Mouse (Mus musculus): ENCODE results near the gene Gps2. TPM values are rescaled to one million over a fixed set of nuclear protein-coding genes. Genes with fewer than 3 reads are reported as not detected.

The Gps2 gene
- polyA plus RNA-seq, 1 experiment from 2014 or later = 42.3 TPM

DNA sequence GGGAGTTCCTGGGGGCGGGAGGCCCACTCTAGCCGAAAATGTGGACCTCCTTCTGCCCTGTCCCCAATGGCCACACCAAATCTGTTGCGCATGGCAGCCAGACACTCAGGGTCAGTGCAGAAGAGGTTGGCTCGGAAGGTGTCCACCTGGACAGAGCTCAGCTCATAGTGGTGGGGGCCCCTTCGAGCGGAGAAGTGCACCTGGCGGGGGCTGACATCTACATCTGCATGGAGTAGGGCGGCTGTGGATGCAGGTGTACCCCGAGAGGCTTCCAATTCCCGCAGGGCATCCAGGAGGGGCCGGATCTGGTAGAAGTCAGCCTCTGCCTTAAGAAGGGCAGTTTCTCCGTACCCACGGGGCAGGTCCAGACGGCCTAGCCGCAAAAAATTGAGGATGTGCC is 34.0 kb upstream of the Gps2 start:
- no peak overlapping the region for H3K27ac ChIP-seq (ENCODE audit: low read depth, low read length)
- TF ChIP-seq CTCF (IDR thresholded peaks at IDR 0.05; ENCODE audit: low read depth) = no peak
- peaks cover 5% of the 10 kb centered on the region; the same call in 1 of the 2 replicates for H3K4me1 ChIP-seq (replicated peaks; ENCODE audit: control insufficient read depth, insufficient read depth, low read length)
- peak overlapping the region; percentile 51 for H3K9ac ChIP-seq (ENCODE audit: low read depth, low read length)
- no peaks in the 10 kb centered on the region for H3K9me3 ChIP-seq (ENCODE audit: control insufficient read depth)
- H3K4me3 ChIP-seq (ENCODE audit: low read depth, low read length) = peak overlapping the region; percentile 62
- H3K4me2 ChIP-seq (replicated peaks; ENCODE audit: low read depth) = peak overlapping the region; percentile 87
- 46% methylated on average over 15 of the region's 15 CpGs for WGBS
- no peaks in the 10 kb centered on the region for H3K27me3 ChIP-seq (replicated peaks; ENCODE audit: control insufficient read depth, insufficient read depth, low read length)
- no peak for ATAC-seq
- H3K36me3 ChIP-seq (ENCODE audit: control insufficient read depth, insufficient read depth) = no peaks in the 10 kb centered on the region

DNA sequence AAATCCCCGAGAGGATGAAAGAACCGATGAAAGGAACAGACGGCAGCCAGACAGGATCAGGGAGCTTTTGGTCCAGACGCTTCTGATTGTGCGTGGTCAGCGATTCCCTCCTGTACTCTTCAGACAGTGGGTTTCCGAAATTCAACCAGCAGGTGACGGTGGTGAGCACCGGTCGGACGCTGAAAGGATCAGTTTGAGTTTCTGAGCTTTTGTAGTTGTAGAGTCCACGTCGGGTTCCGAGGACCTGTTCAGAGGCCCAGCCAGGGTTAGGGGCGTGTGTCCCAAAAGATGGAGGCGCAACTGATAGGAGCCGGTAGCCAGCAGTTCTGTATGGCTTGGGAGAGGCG is 33.2 kb upstream of the Gps2 start:
- under 1% methylated on average over 18 of the region's 18 CpGs for WGBS
- Histone ChIP-seq H3K36me3 (ENCODE audit: control insufficient read depth, insufficient read depth) (no peaks in the 10 kb centered on the region), H3K9me3 (ENCODE audit: control insufficient read depth) (no peaks in the 10 kb centered on the region), H3K4me3 (ENCODE audit: low read depth, low read length) (peak overlapping the region; percentile 62), H3K4me2 (replicated peaks; ENCODE audit: low read depth) (peak overlapping the region; percentile 87), H3K27me3 (replicated peaks; ENCODE audit: control insufficient read depth, insufficient read depth, low read length) (no peaks in the 10 kb centered on the region), H3K27ac (ENCODE audit: low read depth, low read length) (peak overlapping the region; percentile 76), H3K9ac (ENCODE audit: low read depth, low read length) (peak overlapping the region; percentile 51), H3K4me1 (replicated peaks; ENCODE audit: control insufficient read depth, insufficient read depth, low read length) (peaks cover 5% of the 10 kb centered on the region; the same call in 1 of the 2 replicates)
- peak; percentile 54 for ATAC-seq
- peak; percentile 89 for TF ChIP-seq CTCF (IDR thresholded peaks at IDR 0.05; ENCODE audit: low read depth)

DNA sequence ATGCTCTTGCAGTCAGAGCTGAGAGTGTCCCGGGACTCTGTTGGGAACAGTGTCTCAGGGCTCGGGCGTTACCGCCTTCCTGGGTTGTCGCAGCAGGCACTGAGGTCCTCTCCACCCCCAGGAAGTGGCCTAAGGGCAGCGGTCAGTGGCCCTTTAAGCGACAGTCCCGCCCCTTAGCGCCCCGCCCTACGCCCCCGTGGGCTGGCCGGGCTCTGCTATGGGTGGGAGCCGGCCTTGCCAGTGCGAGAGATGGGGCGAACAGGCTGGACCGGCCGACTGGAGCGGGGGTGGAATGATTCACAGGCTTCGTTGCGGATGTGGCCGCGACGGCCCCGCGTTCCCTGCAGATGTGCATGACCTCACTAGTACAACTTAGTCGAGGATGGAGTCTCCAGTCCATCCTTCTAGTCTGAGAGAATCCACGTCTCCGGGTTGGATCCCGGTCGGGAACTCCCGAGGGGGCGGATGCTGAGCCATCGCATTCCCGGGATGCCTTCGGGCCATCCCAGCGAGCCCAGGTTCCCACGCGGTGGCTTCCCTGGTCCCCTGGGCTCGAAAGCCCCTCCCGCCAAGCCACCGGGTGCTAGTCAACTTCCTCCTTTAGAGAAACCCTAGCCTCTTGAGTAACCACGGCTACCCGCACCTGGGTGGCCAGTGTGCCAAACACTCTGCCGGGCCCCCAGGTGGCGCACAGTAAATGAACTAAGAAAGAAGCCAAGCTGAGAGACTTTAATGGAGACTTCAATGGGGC is 32.7 kb upstream of the Gps2 start, which contains the start of gene Kctd11:
Gene Kctd11, minus strand, starts transcription at position 554 of the 751 bp plus-strand sequence.
- Histone ChIP-seq H3K36me3 (ENCODE audit: control insufficient read depth, insufficient read depth) (no peaks in the 10 kb centered on the region), H3K4me1 (replicated peaks; ENCODE audit: control insufficient read depth, insufficient read depth, low read length) (peaks cover 5% of the 10 kb centered on the region; the same call in 1 of the 2 replicates), H3K4me2 (replicated peaks; ENCODE audit: low read depth) (peak within 1 kb of the TSS; percentile 87), H3K9ac (ENCODE audit: low read depth, low read length) (peak within 1 kb of the TSS; percentile 51), H3K27me3 (replicated peaks; ENCODE audit: control insufficient read depth, insufficient read depth, low read length) (no peaks in the 10 kb centered on the region), H3K9me3 (ENCODE audit: control insufficient read depth) (no peaks in the 10 kb centered on the region), H3K27ac (ENCODE audit: low read depth, low read length) (peak within 1 kb of the TSS; percentile 76), H3K4me3 (ENCODE audit: low read depth, low read length) (peak within 1 kb of the TSS; percentile 62)
- ATAC-seq = peak; percentile 69
- TF ChIP-seq CTCF (IDR thresholded peaks at IDR 0.05; ENCODE audit: low read depth) = peak; percentile 63
- under 1% methylated on average over 46 of the region's 46 CpGs for WGBS

DNA sequence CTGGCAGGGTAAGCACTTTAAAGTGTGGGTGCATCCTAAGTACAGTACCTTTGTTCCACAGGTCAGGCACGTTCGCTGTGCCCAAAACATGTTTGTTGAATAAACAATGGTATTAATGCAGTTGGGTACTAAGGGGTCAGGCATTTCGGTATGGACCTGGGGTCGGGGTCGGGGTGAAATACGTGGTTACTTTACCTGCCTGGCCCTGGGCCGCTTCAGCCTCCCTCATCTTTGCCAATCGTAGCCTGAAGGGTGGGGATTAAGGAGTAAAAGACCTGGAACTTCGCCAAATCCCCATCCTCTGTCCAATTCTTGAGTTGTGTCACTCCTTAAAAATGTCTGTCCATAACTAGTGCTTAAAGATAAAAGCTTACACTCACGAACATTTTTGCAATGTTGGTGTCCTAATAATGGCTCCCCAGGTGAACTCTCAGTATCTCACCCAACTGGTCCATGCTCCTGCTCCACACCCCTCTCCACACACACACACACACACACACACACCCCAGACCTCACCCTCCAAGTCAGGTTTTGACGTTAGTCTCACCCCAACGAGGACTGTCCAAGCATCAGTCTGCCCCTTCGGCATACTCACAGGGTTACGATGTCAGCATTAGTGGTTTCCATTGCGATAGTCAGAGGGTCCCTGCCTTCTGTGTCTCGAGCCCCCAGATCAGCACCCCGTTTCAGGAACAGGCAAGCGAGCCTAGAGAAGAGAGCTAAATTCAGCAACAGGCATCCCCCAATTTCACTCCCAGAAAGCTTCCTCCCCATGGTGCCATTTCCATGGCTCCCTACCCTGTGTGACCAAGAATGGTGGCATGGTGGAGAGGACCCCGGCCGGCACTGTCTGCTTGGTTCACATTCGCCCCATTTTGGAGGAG is 31.7 kb upstream of the Gps2 start:
- WGBS = 56% methylated on average over 21 of the region's 21 CpGs
- no peak for ATAC-seq

DNA sequence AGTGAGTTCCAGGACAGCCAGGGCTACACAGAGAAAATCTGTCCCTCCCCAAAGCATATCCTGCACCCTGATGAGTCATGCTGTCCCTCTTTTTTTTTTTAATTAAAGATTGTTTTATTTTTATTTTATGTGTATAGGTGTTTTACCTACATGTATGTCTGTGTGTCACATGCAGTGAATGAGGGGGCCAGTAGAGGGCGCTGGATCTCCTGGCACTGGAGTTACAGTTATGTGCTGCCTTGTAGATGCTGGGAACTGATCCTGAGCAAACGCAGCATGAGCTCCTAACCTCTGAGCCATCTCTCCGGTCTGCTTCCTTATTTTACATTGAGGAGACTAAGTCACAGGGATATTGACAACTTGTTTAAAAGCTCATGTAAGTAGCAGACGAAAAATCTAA is 30.6 kb upstream of the Gps2 start:
- 67% methylated on average over 4 of the region's 4 CpGs for WGBS
- Histone ChIP-seq H3K9ac (ENCODE audit: low read depth, low read length) (no peak overlapping the region), H3K9me3 (ENCODE audit: control insufficient read depth) (no peaks in the 10 kb centered on the region), H3K4me3 (ENCODE audit: low read depth, low read length) (no peak overlapping the region), H3K27ac (ENCODE audit: low read depth, low read length) (no peak overlapping the region), H3K27me3 (replicated peaks; ENCODE audit: control insufficient read depth, insufficient read depth, low read length) (no peaks in the 10 kb centered on the region), H3K36me3 (ENCODE audit: control insufficient read depth, insufficient read depth) (no peaks in the 10 kb centered on the region), H3K4me1 (replicated peaks; ENCODE audit: control insufficient read depth, insufficient read depth, low read length) (peaks cover 5% of the 10 kb centered on the region; the same call in 1 of the 2 replicates), H3K4me2 (replicated peaks; ENCODE audit: low read depth) (no peak overlapping the region)
- no peak for ATAC-seq
- peak; percentile 63 for TF ChIP-seq CTCF (IDR thresholded peaks at IDR 0.05; ENCODE audit: low read depth)

More for the DNA sequence above, 31.7 kb upstream of the Gps2 start:
- Histone ChIP-seq H3K27me3 (replicated peaks; ENCODE audit: control insufficient read depth, insufficient read depth, low read length) (no peaks in the 10 kb centered on the region), H3K9ac (ENCODE audit: low read depth, low read length) (peak overlapping the region; percentile 51; the same call in 1 of the 2 replicates), H3K36me3 (ENCODE audit: control insufficient read depth, insufficient read depth) (no peaks in the 10 kb centered on the region), H3K27ac (ENCODE audit: low read depth, low read length) (0 out of 2 replicates have a peak overlapping the region, but pooled peaks have one; percentile 76), H3K4me2 (replicated peaks; ENCODE audit: low read depth) (peak overlapping the region; percentile 87), H3K9me3 (ENCODE audit: control insufficient read depth) (no peaks in the 10 kb centered on the region), H3K4me3 (ENCODE audit: low read depth, low read length) (peak overlapping the region; percentile 62), H3K4me1 (replicated peaks; ENCODE audit: control insufficient read depth, insufficient read depth, low read length) (peaks cover 5% of the 10 kb centered on the region; the same call in 1 of the 2 replicates)
- no peak for TF ChIP-seq CTCF (IDR thresholded peaks at IDR 0.05; ENCODE audit: low read depth)
